Mouse (Mus musculus): ENCODE measurements at regions not wholly inside any gene's neighbourhood (a gene's known extent, or its start where the extent isn't known, plus 50 kb on each side); places are given as distances from the start of the nearest gene placed in this dataset.

- ATAC-seq (replicated peaks; ENCODE audit: poor library complexity, severe bottlenecking): peak; percentile 89
Observed at GRCm38 (mm10) chr17:68057264-68057663, 53.3 kb upstream of the Arhgap28 start.

- ATAC-seq (replicated peaks; ENCODE audit: poor library complexity, severe bottlenecking): peak; percentile 68
Observed at GRCm38 (mm10) chr17:68060455-68060854, 56.5 kb upstream of the Arhgap28 start.

- no peak for ATAC-seq (replicated peaks; ENCODE audit: poor library complexity, severe bottlenecking)
Observed at GRCm38 (mm10) chr17:68065751-68066150, 61.8 kb upstream of the Arhgap28 start.

GRCm38 (mm10) chr17:68066204-68066603 lies 62.3 kb upstream of the Arhgap28 start:
- peak; percentile 56 for ATAC-seq (replicated peaks; ENCODE audit: poor library complexity, severe bottlenecking)

- ATAC-seq (replicated peaks; ENCODE audit: poor library complexity, severe bottlenecking): no peak
Observed at GRCm38 (mm10) chr17:68069008-68069407, 65.1 kb upstream of the Arhgap28 start.

- ATAC-seq (replicated peaks; ENCODE audit: poor library complexity, severe bottlenecking): no peak
Observed at GRCm38 (mm10) chr17:68069484-68069883, 65.6 kb upstream of the Arhgap28 start.

GRCm38 (mm10) chr17:68071472-68071871 lies 67.6 kb upstream of the Arhgap28 start:
- ATAC-seq (replicated peaks; ENCODE audit: poor library complexity, severe bottlenecking): no peak

- no peak for ATAC-seq (replicated peaks; ENCODE audit: poor library complexity, severe bottlenecking)
Observed at GRCm38 (mm10) chr17:68075712-68076111, 71.8 kb upstream of the Arhgap28 start.

- ATAC-seq (replicated peaks; ENCODE audit: poor library complexity, severe bottlenecking): no peak
Observed at GRCm38 (mm10) chr17:68078709-68079108, 74.8 kb upstream of the Arhgap28 start.

- ATAC-seq (replicated peaks; ENCODE audit: poor library complexity, severe bottlenecking): no peak
Observed at GRCm38 (mm10) chr17:68084446-68084845, 80.5 kb upstream of the Arhgap28 start.

- peak; percentile 98 for ATAC-seq (replicated peaks; ENCODE audit: poor library complexity, severe bottlenecking)
Observed at GRCm38 (mm10) chr17:68087149-68087548, 83.2 kb upstream of the Arhgap28 start.

- ATAC-seq (replicated peaks; ENCODE audit: poor library complexity, severe bottlenecking): no peak
Observed at GRCm38 (mm10) chr17:68089179-68089578, 85.3 kb upstream of the Arhgap28 start.

- ATAC-seq (replicated peaks; ENCODE audit: poor library complexity, severe bottlenecking): peak; percentile 17; the same call in 1 of the 2 replicates
Observed at GRCm38 (mm10) chr17:68089830-68090229, 85.9 kb upstream of the Arhgap28 start.

GRCm38 (mm10) chr17:68096982-68097381 lies 93.1 kb upstream of the Arhgap28 start:
- peak; percentile 53; the same call in 1 of the 2 replicates for ATAC-seq (replicated peaks; ENCODE audit: poor library complexity, severe bottlenecking)

- ATAC-seq (replicated peaks; ENCODE audit: poor library complexity, severe bottlenecking): no peak
Observed at GRCm38 (mm10) chr17:68097436-68097835, 93.5 kb upstream of the Arhgap28 start.

GRCm38 (mm10) chr17:68100093-68100492 lies 96.2 kb upstream of the Arhgap28 start:
- peak; percentile 77 for ATAC-seq (replicated peaks; ENCODE audit: poor library complexity, severe bottlenecking)

- ATAC-seq (replicated peaks; ENCODE audit: poor library complexity, severe bottlenecking): no peak
Observed at GRCm38 (mm10) chr17:68103346-68103745, 99.4 kb upstream of the Arhgap28 start.

- ATAC-seq (replicated peaks; ENCODE audit: poor library complexity, severe bottlenecking): peak; percentile 84
Observed at GRCm38 (mm10) chr17:68106366-68106765, 102.4 kb upstream of the Arhgap28 start.

- no peak for ATAC-seq (replicated peaks; ENCODE audit: poor library complexity, severe bottlenecking)
Observed at GRCm38 (mm10) chr17:68107875-68108274, 104.0 kb upstream of the Arhgap28 start.

- ATAC-seq (replicated peaks; ENCODE audit: poor library complexity, severe bottlenecking): no peak
Observed at GRCm38 (mm10) chr17:68111834-68112473, 108.0 kb upstream of the Arhgap28 start.

GRCm38 (mm10) chr17:68112763-68113330 lies 108.9 kb upstream of the Arhgap28 start:
- no peak for ATAC-seq (replicated peaks; ENCODE audit: poor library complexity, severe bottlenecking)

GRCm38 (mm10) chr17:68115599-68115998 lies 111.7 kb upstream of the Arhgap28 start:
- ATAC-seq (replicated peaks; ENCODE audit: poor library complexity, severe bottlenecking): no peak
